In the genomic region with DNA sequence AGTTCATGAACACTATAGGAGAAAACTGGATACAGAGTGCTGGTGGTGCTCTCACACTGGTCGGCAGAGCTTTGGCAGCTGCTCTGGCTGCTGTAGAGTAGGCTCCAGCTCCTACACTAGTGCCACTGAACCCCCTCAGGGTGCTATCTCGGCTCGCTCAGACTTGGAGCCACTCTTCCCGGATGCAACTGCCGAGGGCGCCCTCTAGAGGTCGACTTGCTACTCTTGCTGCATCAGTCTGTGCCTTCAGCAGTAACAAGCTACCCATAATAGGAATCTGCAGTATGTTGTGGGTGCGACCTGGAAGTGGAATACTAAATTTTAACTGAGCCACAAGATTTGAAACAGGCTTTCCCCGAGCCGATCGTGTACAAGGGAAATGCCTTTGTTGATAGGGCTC, we compare ENCODE assay signal across 8 mouse cellular contexts. TPM values are rescaled to one million over a fixed set of nuclear protein-coding genes. Genes with fewer than 3 reads are reported as not detected.
DNase-seq lines count a peak whose midpoint lies in the region; ATAC-seq lines count a peak whose summit lies in the region.
"Had no signal": no experiment of that assay in that cellular context is flagged by ENCODE, and none has a peak within 500 bp of the region (broad histone marks: within the 10 kb centered on the region; RNA-seq: fewer than 3 reads in every experiment).

No protein-coding gene starts in this region.

- H3K9ac ChIP-seq in heart, embryonic 12.5 days = no peak overlapping the region

- peaks cover 8% of the 10 kb centered on the region for H3K4me1 ChIP-seq in heart, embryonic 12.5 days (replicated peaks)

- H3K4me2 ChIP-seq in heart, embryonic 12.5 days = no peak overlapping the region

- no peak overlapping the region for H3K27ac ChIP-seq in heart, embryonic 12.5 days (ENCODE audit: poor library complexity, severe bottlenecking)

- no peak overlapping the region for H3K4me3 ChIP-seq in heart, embryonic 12.5 days
- H3K4me3 ChIP-seq: myocyte had no signal

- no peaks in the 10 kb centered on the region for H3K36me3 ChIP-seq in heart, embryonic 12.5 days

- H3K9me3 ChIP-seq in heart, embryonic 12.5 days (replicated peaks) = no peaks in the 10 kb centered on the region

- peak; percentile 94 for DNase-seq in ES-CJ7 (ENCODE audit: low read depth, low spot score)
- DNase-seq in ZHBTc4 (ENCODE audit: low read depth, low spot score) = peak; percentile 96
- DNase-seq in embryo, embryonic 11 days = peak; percentile 87
- DNase-seq in layer of hippocampus, postnatal 25 days (ENCODE audit: extremely low spot score in 1 of 2, low spot score in 1 of 2) = peak; percentile 54 to 86
- peak; percentile 94 for DNase-seq in lung, postnatal 36 days
- peak; percentile 71 for DNase-seq in spleen, adult 12 weeks (ENCODE audit: low spot score)

- ATAC-seq in heart, embryonic 12.5 days (ENCODE audit: insufficient number of reproducible peaks, low FRiP score) = peak; percentile 75; the same call in 1 of the 2 replicates

- WGBS in heart, embryonic 12.5 days = 8% methylated on average over 11 of the region's 11 CpGs

- H3K27me3 ChIP-seq in heart, embryonic 12.5 days (replicated peaks) = peaks cover 10% of the 10 kb centered on the region

RNA-seq across cellular contexts. Expression of gene Exoc6, which starts 40.5 kb away (rescaled TPM):
- 21.7 and 21.8 TPM in 2 replicates for polyA plus RNA-seq in heart, embryonic 12.5 days (2016; fragmentation: Nextera tagmentation; extraction: Ambion mirVana)
- 10 to 100 TPM; 50.8 to 52.3 TPM for total RNA-seq in layer of hippocampus, postnatal 25 days (2021)
